Mouse (Mus musculus) stomach, postnatal 0 days (tissue): Measurements from ENCODE around the gene Mettl23.
"Not testable (repeated sequence)": the region's sequence is repeated elsewhere in the genome, so short reads cannot be mapped to it uniquely, and the experiment has no call there.

Experiments used
- CTCF ChIP-seq: IDR thresholded peaks from 2 replicates; pipeline ENCODE4 v1.5.1; 2016; ENCODE audit warnings: antibody characterized with exemption, low read depth, mild to moderate bottlenecking, moderate library complexity
- EP300 ChIP-seq: optimal IDR thresholded peaks from 2 replicates; pipeline ENCODE3; 2016; ENCODE audit warnings: antibody characterized with exemption

- TF ChIP-seq CTCF, EP300: not testable (repeated sequence)
Observed at GRCm38 (mm10) chr11:116902588-116902987, 59.5 kb downstream of the Mettl23 start.
